Mouse (Mus musculus) bone marrow, adult 2 months (tissue): ENCODE results near the gene Atp2a2.

ENCODE experiments used
- CTCF ChIP-seq: fragments of 200-500 bp; IDR thresholded peaks from 2 replicates; pipeline ENCODE4 v1.5.1; 2011; ENCODE audit warnings: low read length, control low read depth; ENCODE audit not compliant: control insufficient read depth, insufficient read depth
- POLR2A ChIP-seq: fragments of 200-500 bp; IDR thresholded peaks from 2 replicates; pipeline ENCODE4 v1.6.1; 2011; ENCODE audit warnings: low read depth, mild to moderate bottlenecking, control low read depth, low read length, borderline replicate concordance; ENCODE audit not compliant: control insufficient read depth

DNA sequence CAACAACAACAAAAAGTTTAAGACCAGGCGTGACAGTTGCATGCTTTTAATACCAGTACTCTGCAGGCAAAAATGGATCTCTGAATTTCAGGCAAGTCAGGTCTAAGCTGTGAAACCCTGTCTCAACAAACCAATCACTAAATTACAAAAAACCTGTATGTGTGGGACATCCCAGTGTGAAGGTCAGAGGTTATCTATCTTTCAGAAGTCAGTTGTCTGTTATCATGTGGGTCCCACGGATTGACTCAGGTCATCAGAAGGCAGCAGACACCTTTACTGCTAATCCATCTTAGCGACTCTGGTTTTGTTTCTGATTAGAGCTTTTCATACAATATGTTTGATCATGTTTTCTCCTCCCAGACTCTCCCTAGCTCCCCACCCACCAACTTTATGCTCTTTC, 25.9 kb downstream of the Atp2a2 start:
- TF ChIP-seq POLR2A = no peak
- TF ChIP-seq CTCF = no peak
